Mouse (Mus musculus): ENCODE measurements at regions not wholly inside any gene's neighbourhood (a gene's known extent, or its start where the extent isn't known, plus 50 kb on each side); places are given as distances from the start of the nearest gene placed in this dataset.

DNA sequence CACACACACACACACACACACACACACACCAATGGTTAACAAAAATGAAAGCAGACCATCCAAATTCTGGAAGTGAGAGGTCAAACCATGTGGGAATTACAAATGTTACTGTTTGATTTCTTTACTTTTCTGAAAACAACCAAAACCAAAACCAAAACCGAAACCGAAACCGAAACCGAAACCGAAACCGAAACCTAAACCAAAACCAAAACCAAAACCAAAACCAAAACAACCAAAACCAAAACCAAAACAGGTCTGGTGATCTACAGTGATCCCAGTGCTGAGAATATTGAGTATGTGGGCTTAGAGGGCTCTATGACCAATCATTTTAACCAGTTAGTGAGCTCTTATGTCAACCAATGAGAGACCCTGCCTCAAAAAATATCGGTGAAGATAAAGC lies 1407.6 kb upstream of the Cdh20 start:
- no peaks in the 10 kb centered on the region for H3K4me1 ChIP-seq (replicated peaks; ENCODE audit: low read depth, low read length)
- H3K9me3 ChIP-seq (ENCODE audit: low read length), result no peaks in the 10 kb centered on the region; the same call in 1 of the 2 replicates
- no peak for TF ChIP-seq NANOG (IDR thresholded peaks at IDR 0.05; ENCODE audit: borderline replicate concordance, low read length)
- no peak for TF ChIP-seq POU5F1 (IDR thresholded peaks at IDR 0.05; ENCODE audit: borderline replicate concordance, low read length)
- TF ChIP-seq CTCF (conservative IDR thresholded peaks at IDR 0.05; ENCODE audit: low read length), result no peak
- no peaks in the 10 kb centered on the region for H3K36me3 ChIP-seq (ENCODE audit: insufficient read depth, low read length)
- H3K27me3 ChIP-seq (ENCODE audit: insufficient read depth, low read length), result no peaks in the 10 kb centered on the region
- no peak overlapping the region for H3K4me3 ChIP-seq (replicated peaks; ENCODE audit: low read length)

- Histone ChIP-seq H3K36me3 (ENCODE audit: insufficient read depth, low read length) (no peaks in the 10 kb centered on the region), H3K4me1 (replicated peaks; ENCODE audit: low read depth, low read length) (no peaks in the 10 kb centered on the region), H3K9me3 (ENCODE audit: low read length) (peaks cover 39% of the 10 kb centered on the region)
Observed at GRCm38 (mm10) chr1:103372811-103373210, 1395.5 kb upstream of the Cdh20 start.

GRCm38 (mm10) chr1:103420124-103420523 lies 1348.2 kb upstream of the Cdh20 start:
- TF ChIP-seq POU5F1 (IDR thresholded peaks at IDR 0.05; ENCODE audit: borderline replicate concordance, low read length), result no peak
- TF ChIP-seq CTCF (conservative IDR thresholded peaks at IDR 0.05; ENCODE audit: low read length), result no peak
- TF ChIP-seq NANOG (IDR thresholded peaks at IDR 0.05; ENCODE audit: borderline replicate concordance, low read length), result no peak
- H3K4me1 ChIP-seq (replicated peaks; ENCODE audit: low read depth, low read length), result no peaks in the 10 kb centered on the region
- H3K36me3 ChIP-seq (ENCODE audit: insufficient read depth, low read length), result no peaks in the 10 kb centered on the region
- no peaks in the 10 kb centered on the region for H3K27me3 ChIP-seq (ENCODE audit: insufficient read depth, low read length)
- no peak overlapping the region for H3K4me3 ChIP-seq (replicated peaks; ENCODE audit: low read length)
- peaks cover 18% of the 10 kb centered on the region for H3K9me3 ChIP-seq (ENCODE audit: low read length)

More at GRCm38 (mm10) chr1:103372811-103373210, 1395.5 kb upstream of the Cdh20 start:
- Histone ChIP-seq H3K27me3 (ENCODE audit: insufficient read depth, low read length) (no peaks in the 10 kb centered on the region), H3K4me3 (replicated peaks; ENCODE audit: low read length) (no peak overlapping the region)
- TF ChIP-seq CTCF (conservative IDR thresholded peaks at IDR 0.05; ENCODE audit: low read length), result no peak
- TF ChIP-seq NANOG (IDR thresholded peaks at IDR 0.05; ENCODE audit: borderline replicate concordance, low read length), result no peak
- no peak for TF ChIP-seq POU5F1 (IDR thresholded peaks at IDR 0.05; ENCODE audit: borderline replicate concordance, low read length)

DNA sequence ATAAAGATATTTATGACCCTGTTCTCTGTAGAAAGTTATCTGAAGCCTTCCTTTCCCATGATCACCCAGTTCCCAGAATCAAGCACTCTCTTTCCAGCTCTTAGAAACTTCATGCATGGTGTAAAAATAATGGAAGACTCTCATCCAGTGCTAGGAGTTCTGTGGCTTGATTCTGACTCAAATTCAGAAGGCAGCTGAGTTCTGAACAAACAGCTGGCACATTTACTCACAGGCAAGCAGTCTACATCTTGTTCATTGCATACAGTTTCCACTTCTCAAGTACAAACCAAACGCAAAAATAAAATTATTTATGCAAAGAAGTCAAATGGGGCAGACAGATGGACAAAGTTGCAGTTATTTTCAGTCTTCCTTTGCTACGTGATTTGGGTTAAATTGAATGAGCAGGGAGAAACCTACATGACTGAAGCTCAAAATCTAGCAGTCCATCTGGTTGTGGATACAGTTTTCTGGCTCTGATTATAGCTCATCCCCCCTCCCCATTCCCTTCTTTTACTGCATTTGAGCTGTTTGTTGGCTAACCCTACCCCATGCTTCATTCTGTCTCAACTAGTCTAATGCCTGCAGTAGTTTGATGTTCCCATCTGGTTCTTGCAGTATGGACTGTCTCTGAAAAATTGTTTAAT lies 1347.2 kb upstream of the Cdh20 start:
- H3K4me1 ChIP-seq (replicated peaks; ENCODE audit: low read depth, low read length), result no peaks in the 10 kb centered on the region
- TF ChIP-seq NANOG (IDR thresholded peaks at IDR 0.05; ENCODE audit: borderline replicate concordance, low read length) (no peak), CTCF (conservative IDR thresholded peaks at IDR 0.05; ENCODE audit: low read length) (no peak), POU5F1 (IDR thresholded peaks at IDR 0.05; ENCODE audit: borderline replicate concordance, low read length) (no peak)
- H3K36me3 ChIP-seq (ENCODE audit: insufficient read depth, low read length), result no peaks in the 10 kb centered on the region
- H3K9me3 ChIP-seq (ENCODE audit: low read length), result peaks cover 18% of the 10 kb centered on the region
- no peak overlapping the region for H3K4me3 ChIP-seq (replicated peaks; ENCODE audit: low read length)
- H3K27me3 ChIP-seq (ENCODE audit: insufficient read depth, low read length), result no peaks in the 10 kb centered on the region

GRCm38 (mm10) chr1:103421638-103422001 lies 1346.7 kb upstream of the Cdh20 start:
- TF ChIP-seq NANOG (IDR thresholded peaks at IDR 0.05; ENCODE audit: borderline replicate concordance, low read length) (no peak), POU5F1 (IDR thresholded peaks at IDR 0.05; ENCODE audit: borderline replicate concordance, low read length) (no peak), CTCF (conservative IDR thresholded peaks at IDR 0.05; ENCODE audit: low read length) (no peak)
- Histone ChIP-seq H3K27me3 (ENCODE audit: insufficient read depth, low read length) (no peaks in the 10 kb centered on the region), H3K4me3 (replicated peaks; ENCODE audit: low read length) (no peak overlapping the region), H3K9me3 (ENCODE audit: low read length) (peaks cover 18% of the 10 kb centered on the region), H3K4me1 (replicated peaks; ENCODE audit: low read depth, low read length) (no peaks in the 10 kb centered on the region), H3K36me3 (ENCODE audit: insufficient read depth, low read length) (no peaks in the 10 kb centered on the region)

DNA sequence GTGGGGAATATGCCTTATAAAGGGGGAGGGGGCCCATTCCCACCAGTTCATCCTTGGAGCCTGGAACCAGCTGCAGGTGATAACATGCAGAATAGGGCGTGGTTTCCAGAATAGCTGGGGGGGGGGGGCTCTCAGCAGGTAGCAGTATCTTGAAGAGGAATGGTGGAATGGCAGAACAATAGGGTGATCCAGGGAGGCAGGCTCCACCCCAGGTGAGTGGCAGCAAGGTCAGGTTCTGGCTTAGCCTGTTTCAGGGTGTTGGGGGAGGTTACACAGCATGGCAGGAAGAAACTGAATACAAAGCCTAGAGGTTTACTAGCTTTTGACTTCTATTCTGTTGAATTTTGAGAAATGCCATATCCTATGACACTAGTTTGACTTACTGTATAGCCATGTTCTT lies 1296.8 kb upstream of the Cdh20 start:
- Histone ChIP-seq H3K9me3 (ENCODE audit: low read length) (peaks cover 34% of the 10 kb centered on the region), H3K27me3 (ENCODE audit: insufficient read depth, low read length) (no peaks in the 10 kb centered on the region), H3K4me3 (replicated peaks; ENCODE audit: low read length) (no peak overlapping the region), H3K4me1 (replicated peaks; ENCODE audit: low read depth, low read length) (peaks cover 19% of the 10 kb centered on the region; the same call in 1 of the 2 replicates), H3K36me3 (ENCODE audit: insufficient read depth, low read length) (peaks cover 9% of the 10 kb centered on the region; the same call in 1 of the 2 replicates)
- TF ChIP-seq POU5F1 (IDR thresholded peaks at IDR 0.05; ENCODE audit: borderline replicate concordance, low read length), result no peak
- peak; percentile 42; the same call in 1 of the 2 replicates for TF ChIP-seq NANOG (IDR thresholded peaks at IDR 0.05; ENCODE audit: borderline replicate concordance, low read length)
- no peak for TF ChIP-seq CTCF (conservative IDR thresholded peaks at IDR 0.05; ENCODE audit: low read length)

DNA sequence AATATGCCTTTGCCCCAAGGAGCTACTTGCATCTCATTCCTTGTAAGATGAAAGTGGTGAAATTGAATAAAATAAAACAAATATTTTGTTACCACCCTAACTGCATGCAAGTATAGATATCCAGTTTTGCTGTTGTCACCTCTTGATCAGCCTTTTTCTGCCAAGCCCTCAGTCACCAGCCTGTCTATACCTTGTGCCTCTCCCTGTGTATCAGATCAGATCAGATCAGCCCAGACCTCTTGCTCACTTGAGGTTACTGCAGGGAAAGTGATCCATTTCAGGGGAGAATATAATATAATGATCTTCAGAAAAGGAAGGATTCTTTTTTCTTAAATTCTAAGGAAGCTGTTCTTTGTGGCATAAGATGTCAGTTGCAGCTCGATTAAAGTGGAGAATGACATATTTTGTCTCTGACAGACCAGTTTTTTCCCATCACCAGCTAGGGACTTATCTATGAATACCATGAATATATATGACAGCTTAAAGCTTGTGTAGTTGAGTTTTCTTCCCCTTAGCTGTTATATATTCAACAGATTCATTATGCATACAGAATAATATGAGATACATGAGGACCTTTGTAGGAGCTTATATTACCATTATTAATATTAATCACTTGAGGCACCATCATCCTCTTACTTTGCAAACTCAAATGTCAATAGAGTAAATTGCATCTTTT lies 1264.7 kb upstream of the Cdh20 start:
- Histone ChIP-seq H3K27me3 (ENCODE audit: insufficient read depth, low read length) (no peaks in the 10 kb centered on the region), H3K36me3 (ENCODE audit: insufficient read depth, low read length) (no peaks in the 10 kb centered on the region), H3K4me3 (replicated peaks; ENCODE audit: low read length) (no peak overlapping the region), H3K9me3 (ENCODE audit: low read length) (no peaks in the 10 kb centered on the region), H3K4me1 (replicated peaks; ENCODE audit: low read depth, low read length) (no peaks in the 10 kb centered on the region)
- no peak for TF ChIP-seq NANOG (IDR thresholded peaks at IDR 0.05; ENCODE audit: borderline replicate concordance, low read length)
- TF ChIP-seq POU5F1 (IDR thresholded peaks at IDR 0.05; ENCODE audit: borderline replicate concordance, low read length), result no peak
- TF ChIP-seq CTCF (conservative IDR thresholded peaks at IDR 0.05; ENCODE audit: low read length), result no peak
